Mouse (Mus musculus) granulocyte monocyte progenitor cell, adult 5-6 weeks (primary cell): ENCODE results near the gene Phb. TPM values are rescaled to one million over a fixed set of nuclear protein-coding genes. Genes with fewer than 3 reads are reported as not detected.

Source experiments
- ATAC-seq: replicated peaks from 2 replicates; pipeline ENCODE4 v1.8.0; 2016; ENCODE audit warnings: mild to moderate bottlenecking, moderate TSS enrichment, inconsistent platforms; ENCODE audit not compliant: poor library complexity, severe bottlenecking
- total RNA-seq, 2 experiments: library from RNA; stranded (forward) in 1 of 2; stranded (reverse) in 1 of 2; fragments of 200-712, 200-1000 nt in 1 of 2; fragments of >200 nt in 1 of 2; fragmentation: Nextera tagmentation in 1 of 2; gene quantifications; 2 replicates each; pipeline ENCODE4 v1.2.3; 2014 to 2017

Gene Phb
- total RNA-seq, 2 experiments from 2014 or later = 98.4 to 158 TPM

GRCm38 (mm10) chr11:95709534-95710040 is 42.8 kb downstream of the Phb start:
- no peak for ATAC-seq

DNA sequence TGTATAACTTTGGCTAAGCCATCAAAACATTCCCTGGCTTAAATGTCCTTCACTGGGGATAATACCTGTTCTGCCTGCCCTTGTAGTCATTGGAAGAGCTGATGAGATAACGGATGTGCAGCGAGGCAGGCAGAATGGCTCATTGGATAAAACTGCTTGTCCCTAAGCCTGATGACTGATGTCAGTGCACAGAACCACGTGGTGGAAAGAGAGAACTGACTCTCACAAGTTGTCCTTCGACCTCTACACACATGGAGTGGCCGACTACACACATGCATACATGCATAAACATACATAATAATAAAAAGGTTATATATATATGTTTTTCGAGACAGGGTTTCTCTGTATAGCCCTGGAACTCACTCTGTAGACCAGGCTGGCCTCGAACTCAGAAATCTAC is 43.7 kb downstream of the Phb start:
- ATAC-seq = no peak

GRCm38 (mm10) chr11:95712085-95712562 is 45.4 kb downstream of the Phb start:
- peak; percentile 81 for ATAC-seq

DNA sequence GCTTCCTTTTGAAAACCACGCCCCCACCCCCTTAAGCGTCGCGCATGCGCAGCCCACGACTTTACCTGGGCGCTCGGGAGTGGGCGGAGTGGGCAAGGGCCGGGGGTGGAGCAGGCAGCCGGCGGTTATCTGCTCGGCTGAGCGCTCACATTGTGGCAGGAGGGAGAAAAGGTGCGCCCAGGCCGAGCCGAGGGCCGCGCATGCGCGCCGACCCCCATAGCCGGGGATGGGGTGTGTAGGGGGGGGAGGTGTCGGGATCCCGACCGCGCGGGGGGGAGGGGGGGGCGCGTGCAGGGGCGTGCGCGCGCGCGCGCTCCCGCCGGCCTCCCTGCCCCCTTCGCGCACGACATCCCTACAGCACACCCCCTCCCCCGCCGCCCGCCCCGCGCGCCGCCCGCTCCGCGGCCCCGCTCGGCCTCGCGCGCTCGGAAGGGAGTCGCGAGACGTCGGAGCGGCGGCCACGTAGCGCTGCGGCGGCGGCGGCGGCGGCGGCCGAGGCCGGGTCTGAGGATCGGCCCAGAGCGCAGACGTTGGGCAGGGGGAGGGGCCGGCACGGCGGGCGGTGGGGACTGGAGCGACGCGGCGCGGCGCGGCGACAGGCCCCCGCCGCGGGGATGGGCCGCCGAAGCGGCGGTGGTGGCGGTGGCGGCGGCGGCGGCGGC is 45.9 kb downstream of the Phb start, which contains the start of gene Zfp652:
TSS of gene Zfp652 (plus strand) at position 111 of the 662 bp plus-strand sequence.
- ATAC-seq = peak; percentile 73

DNA sequence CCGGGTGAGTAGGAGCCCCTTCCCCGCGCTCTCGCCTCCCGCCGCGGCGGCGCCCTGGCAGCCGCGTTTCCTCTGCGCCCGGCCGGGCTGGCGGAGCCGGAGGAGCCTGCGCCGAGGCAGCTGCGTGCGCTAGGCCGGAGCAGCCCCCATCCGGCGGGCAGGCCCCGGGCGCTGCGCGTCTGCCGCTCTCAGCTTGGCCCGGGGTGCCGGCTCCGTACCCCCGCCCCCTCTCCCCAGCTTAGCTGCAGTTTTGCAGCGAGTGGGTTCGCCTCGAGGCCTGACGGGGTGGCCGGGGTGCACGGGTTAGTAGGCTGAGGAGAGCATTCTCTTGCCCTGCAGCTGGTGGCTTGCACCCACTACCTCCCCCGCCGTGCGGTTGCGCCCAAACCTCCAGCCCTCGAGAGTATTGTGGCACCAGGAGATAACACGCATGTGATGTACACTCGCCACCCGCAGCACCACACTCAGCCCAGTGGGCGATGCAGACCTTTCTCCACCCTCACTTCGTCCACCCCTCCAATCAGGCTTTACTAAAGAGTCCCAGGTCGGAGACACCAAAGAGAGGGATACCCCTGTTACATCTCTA is 46.6 kb downstream of the Phb start:
- peak; percentile 26 for ATAC-seq

- ATAC-seq = peak; percentile 55
Observed at GRCm38 (mm10) chr11:95713811-95714241, 47.1 kb downstream of the Phb start.

- no peak for ATAC-seq
Observed at GRCm38 (mm10) chr11:95714411-95714810, 47.7 kb downstream of the Phb start.

GRCm38 (mm10) chr11:95716136-95716535 is 49.4 kb downstream of the Phb start:
- no peak for ATAC-seq

- ATAC-seq = no peak
Observed at GRCm38 (mm10) chr11:95719356-95719755, 52.6 kb downstream of the Phb start.

DNA sequence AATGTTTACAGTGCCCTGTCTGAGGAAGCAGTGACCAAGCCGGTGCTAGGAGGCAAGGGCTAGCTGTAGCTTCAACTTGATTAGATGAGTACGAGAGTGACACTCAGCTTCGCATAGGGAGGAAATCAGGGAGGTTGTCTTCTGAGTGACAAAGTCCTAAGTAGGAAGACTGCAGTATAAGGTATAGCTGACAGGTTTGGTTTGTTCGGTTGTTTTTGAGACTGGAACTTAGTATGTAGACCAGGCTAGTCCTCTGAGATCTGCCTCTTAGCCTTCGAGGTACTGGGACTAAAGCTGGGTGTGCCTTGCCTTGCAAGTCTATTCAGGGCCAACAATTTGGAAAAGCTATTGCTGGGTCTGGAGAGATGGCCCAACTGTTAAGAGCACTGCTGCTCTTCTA is 56.5 kb downstream of the Phb start, which contains the start of gene B130006D01Rik:
TSS of gene B130006D01Rik (plus strand) at position 301 of the 400 bp plus-strand sequence.
- ATAC-seq = no peak

- ATAC-seq = no peak
Observed at GRCm38 (mm10) chr11:95724466-95724865, 57.7 kb downstream of the Phb start.

GRCm38 (mm10) chr11:95726156-95726555 is 59.4 kb downstream of the Phb start:
- no peak for ATAC-seq

- no peak for ATAC-seq
Observed at GRCm38 (mm10) chr11:95727947-95728346, 61.2 kb downstream of the Phb start.

DNA sequence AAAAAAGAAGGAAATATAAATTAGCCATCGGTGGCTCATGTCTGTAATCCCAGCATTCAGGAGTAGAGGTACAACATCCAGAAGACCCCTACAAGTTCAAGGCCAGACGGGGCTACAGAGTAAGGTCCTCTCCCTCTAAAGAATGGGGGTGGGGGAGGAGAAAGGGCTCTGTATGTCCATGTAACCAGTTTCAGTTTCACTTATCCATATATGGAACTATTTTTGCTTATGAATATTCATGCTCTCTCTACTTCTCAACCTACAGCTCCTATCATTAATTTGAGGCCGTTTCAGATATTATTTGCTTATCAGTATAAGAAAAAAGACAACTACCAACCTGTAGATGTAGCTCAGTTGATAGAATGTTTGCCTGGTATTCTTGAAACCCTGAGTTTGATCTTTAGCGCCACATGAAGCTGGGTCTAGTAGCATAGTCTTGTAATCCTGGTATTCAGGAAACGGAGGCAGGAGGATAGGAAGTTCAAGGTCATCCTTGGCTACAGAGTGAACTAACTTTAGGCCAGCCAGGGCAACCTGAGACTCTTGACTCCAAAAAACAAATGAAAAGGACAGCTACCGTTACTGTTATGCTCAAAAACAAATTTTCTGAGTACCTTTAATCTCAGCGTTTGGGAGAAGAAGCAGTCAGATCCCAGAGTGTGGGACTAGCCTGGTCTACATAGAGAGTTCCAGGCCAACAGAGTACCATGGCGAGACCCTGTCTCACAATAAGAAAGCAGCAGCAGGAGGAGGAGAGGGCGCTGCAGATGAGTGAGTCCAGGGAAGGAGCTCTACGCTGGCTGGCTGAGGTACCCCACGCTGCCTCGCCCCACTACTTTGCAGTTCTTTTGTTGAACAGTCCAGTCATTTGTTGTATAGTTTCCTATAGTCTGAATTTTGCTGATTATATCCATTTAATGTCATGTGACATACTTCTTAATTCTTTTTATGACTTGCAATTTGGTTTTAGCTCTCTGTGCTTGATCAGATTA is 62.5 kb downstream of the Phb start:
- ATAC-seq = peak; percentile 74

Other genes starting within 250 kb of the Phb start
- gene Nxph3, start 152.4 kb upstream of the Phb start, total RNA-seq (2014; fragmentation: Nextera tagmentation) = not detected in 2 replicates
- gene Nxph3, start 152.4 kb upstream of the Phb start, total RNA-seq (2017) = not detected in 2 replicates
- gene Ngfr, start 79.2 kb upstream of the Phb start, total RNA-seq (2014; fragmentation: Nextera tagmentation) = not detected in 2 replicates
- not detected in 2 replicates for gene Ngfr, start 79.2 kb upstream of the Phb start, total RNA-seq (2017)
- 39.1 and 39.4 TPM in 2 replicates for gene Zfp652, start 45.7 kb downstream of the Phb start, total RNA-seq (2014; fragmentation: Nextera tagmentation)
- 17.7 and 18.5 TPM in 2 replicates for gene Zfp652, start 45.7 kb downstream of the Phb start, total RNA-seq (2017)
- gene B130006D01Rik, start 56.6 kb downstream of the Phb start, total RNA-seq (2014; fragmentation: Nextera tagmentation) = 4.4 and 5.7 TPM in 2 replicates
- 1.0 and 1.2 TPM in 2 replicates for gene B130006D01Rik, start 56.6 kb downstream of the Phb start, total RNA-seq (2017)
- 1.5 TPM in 1 of 2 replicates, not detected in the other for gene Phospho1, start 157.5 kb downstream of the Phb start, total RNA-seq (2014; fragmentation: Nextera tagmentation)
- 0.41 TPM in 1 of 2 replicates, not detected in the other for gene Phospho1, start 157.5 kb downstream of the Phb start, total RNA-seq (2017)
- gene Gngt2, start 170.3 kb downstream of the Phb start, total RNA-seq (2014; fragmentation: Nextera tagmentation) = 2.7 and 24.3 TPM in 2 replicates
- gene Gngt2, start 170.3 kb downstream of the Phb start, total RNA-seq (2017) = 7.7 and 13.4 TPM in 2 replicates
- 5.1 and 7.0 TPM in 2 replicates for gene Abi3, start 175.5 kb downstream of the Phb start, total RNA-seq (2014; fragmentation: Nextera tagmentation)
- gene Abi3, start 175.5 kb downstream of the Phb start, total RNA-seq (2017) = 1.9 and 2.4 TPM in 2 replicates
- gene B4galnt2, start 247.9 kb downstream of the Phb start, total RNA-seq (2014; fragmentation: Nextera tagmentation) = not detected in 2 replicates
- gene B4galnt2, start 247.9 kb downstream of the Phb start, total RNA-seq (2017) = not detected in 2 replicates